8 mouse cellular contexts compared by ENCODE assay signal in the genomic region with DNA sequence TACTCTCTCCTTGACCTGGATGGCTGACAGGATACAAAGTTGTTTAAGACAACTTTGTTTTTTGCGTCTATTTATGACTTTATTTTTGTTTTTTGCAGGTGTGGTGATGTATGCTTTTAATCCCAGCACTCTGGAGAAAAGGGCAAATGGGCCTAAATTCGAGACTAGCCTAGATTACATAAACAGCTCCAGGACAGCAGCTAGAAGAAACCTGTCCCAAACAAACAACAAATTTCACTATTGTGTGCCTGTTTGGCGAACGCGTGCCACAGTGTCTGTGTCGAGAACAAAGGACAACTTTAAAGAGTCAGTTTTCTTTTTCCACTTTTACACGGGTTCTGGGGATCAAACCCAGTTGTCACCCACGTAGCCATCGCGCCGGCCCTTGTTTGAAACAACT. TPM values are rescaled to one million over a fixed set of nuclear protein-coding genes. Genes with fewer than 3 reads are reported as not detected.
A peak's percentile ranks its signal among the peaks of the same experiment; 100 is the strongest.
DNase-seq lines count a peak whose midpoint lies in the region; ATAC-seq and TF ChIP-seq lines count a peak whose summit lies in the region.

No protein-coding gene starts in this region.

- H3K27ac ChIP-seq in cerebellum, adult 2 months (ENCODE audit: insufficient read depth, low read length): peak overlapping the region; percentile 93
- peak overlapping the region; percentile 95 for H3K27ac ChIP-seq in neural tube, embryonic 11.5 days (ENCODE audit: low read depth, low read length)
- H3K27ac ChIP-seq in limb, embryonic 13.5 days: peak overlapping the region; percentile 97
- peak overlapping the region; percentile 88 for H3K27ac ChIP-seq in stomach, embryonic 15.5 days

- peak overlapping the region; percentile 79 for H3K4me3 ChIP-seq in cerebellum, adult 2 months (replicated peaks; ENCODE audit: insufficient read depth, low read depth, low read length)
- peak overlapping the region; percentile 62 for H3K4me3 ChIP-seq in neural tube, embryonic 11.5 days (ENCODE audit: low read depth, low read length)
- peak overlapping the region; percentile 71 for H3K4me3 ChIP-seq in limb, embryonic 13.5 days
- H3K4me3 ChIP-seq in stomach, embryonic 15.5 days (replicated peaks): peak overlapping the region; percentile 96

- WGBS in cerebellum, adult 2 months: 3% methylated on average over 11 of the region's 11 CpGs
- WGBS in neural tube, embryonic 11.5 days: 8% methylated on average over 11 of the region's 11 CpGs
- 5% methylated on average over 11 of the region's 11 CpGs for WGBS in limb, embryonic 13.5 days
- WGBS in stomach, embryonic 15.5 days: 4% methylated on average over 11 of the region's 11 CpGs

- H3K4me2 ChIP-seq in neural tube, embryonic 11.5 days (ENCODE audit: low read depth): peak overlapping the region; percentile 75
- H3K4me2 ChIP-seq in limb, embryonic 13.5 days (replicated peaks): peak overlapping the region; percentile 84
- peak overlapping the region; percentile 70 for H3K4me2 ChIP-seq in stomach, embryonic 15.5 days

- H3K36me3 ChIP-seq in neural tube, embryonic 11.5 days (ENCODE audit: control insufficient read depth, insufficient read depth, low read length): peaks cover 12% of the 10 kb centered on the region
- peaks cover 21% of the 10 kb centered on the region for H3K36me3 ChIP-seq in limb, embryonic 13.5 days
- peaks cover 20% of the 10 kb centered on the region for H3K36me3 ChIP-seq in stomach, embryonic 15.5 days

- DNase-seq in cerebellum, adult 2 months: no peak
- DNase-seq in cerebellum, adult 11 months: no peak
- DNase-seq in neural tube, embryonic 11.5 days (ENCODE audit: low spot score): no peak
- DNase-seq in neural tube, embryonic 10.5 days (ENCODE audit: extremely low spot score, low spot score): no peak
- DNase-seq in urinary bladder, postnatal 25 days (ENCODE audit: low spot score): no peak
- DNase-seq in Muller cell, postnatal 12 days (ENCODE audit: inconsistent ontology term): no peak

- H3K9ac ChIP-seq in neural tube, embryonic 11.5 days (ENCODE audit: low read length): peak overlapping the region; percentile 87
- peak overlapping the region; percentile 83 for H3K9ac ChIP-seq in limb, embryonic 13.5 days
- peak overlapping the region; percentile 35 for H3K9ac ChIP-seq in stomach, embryonic 15.5 days

- TF ChIP-seq CTCF in cerebellum, adult 2 months (IDR thresholded peaks at IDR 0.05; ENCODE audit: borderline replicate concordance, insufficient read depth, low read depth, low read length): no peak

- no peak for ATAC-seq in neural tube, embryonic 11.5 days (ENCODE audit: insufficient read depth, low FRiP score, low TSS enrichment)
- ATAC-seq in limb, embryonic 13.5 days (ENCODE audit: low FRiP score, low read depth): no peak
- ATAC-seq in stomach, embryonic 15.5 days (ENCODE audit: insufficient read depth, low FRiP score, low read depth): no peak

- no peaks in the 10 kb centered on the region for H3K9me3 ChIP-seq in neural tube, embryonic 11.5 days (ENCODE audit: control insufficient read depth, low read length)
- no peaks in the 10 kb centered on the region for H3K9me3 ChIP-seq in limb, embryonic 13.5 days
- H3K9me3 ChIP-seq in stomach, embryonic 15.5 days: no peaks in the 10 kb centered on the region

- H3K4me1 ChIP-seq in cerebellum, adult 2 months (ENCODE audit: control insufficient read depth, insufficient read depth, low read length): no peaks in the 10 kb centered on the region
- H3K4me1 ChIP-seq in neural tube, embryonic 11.5 days (ENCODE audit: control insufficient read depth, insufficient read depth, low read length): peaks cover 2% of the 10 kb centered on the region; the same call in 1 of the 2 replicates
- peaks cover 11% of the 10 kb centered on the region for H3K4me1 ChIP-seq in limb, embryonic 13.5 days
- peaks cover 12% of the 10 kb centered on the region; the same call in 1 of the 2 replicates for H3K4me1 ChIP-seq in stomach, embryonic 15.5 days

- no peak for TF ChIP-seq POLR2A in cerebellum, adult 2 months (IDR thresholded peaks at IDR 0.05; ENCODE audit: borderline replicate concordance, insufficient read depth, low read length)

- no peaks in the 10 kb centered on the region; the same call in 1 of the 2 replicates for H3K27me3 ChIP-seq in cerebellum, adult 2 months (ENCODE audit: control insufficient read depth, insufficient read depth, low read length)
- H3K27me3 ChIP-seq in neural tube, embryonic 11.5 days (ENCODE audit: control insufficient read depth, insufficient read depth, low read length): no peaks in the 10 kb centered on the region
- H3K27me3 ChIP-seq in limb, embryonic 13.5 days: no peaks in the 10 kb centered on the region
- H3K27me3 ChIP-seq in stomach, embryonic 15.5 days (replicated peaks): no peaks in the 10 kb centered on the region

RNA-seq across cellular contexts. Expression of gene Usp4, which starts 0.6 kb away (rescaled TPM):
- polyA plus RNA-seq in cerebellum, adult 2 months (2012; rRNA removed): 97.5 and 104 TPM in 2 replicates
- 141 and 145 TPM in 2 replicates for polyA plus RNA-seq in neural tube, embryonic 11.5 days (2014; fragmentation: Nextera tagmentation; extraction: Ambion mirVana)
- polyA plus RNA-seq in limb, embryonic 13.5 days (2015; fragmentation: Nextera tagmentation; extraction: Ambion mirVana): 115 and 116 TPM in 2 replicates
- polyA plus RNA-seq in stomach, embryonic 15.5 days (2015; fragmentation: Nextera tagmentation; extraction: Ambion mirVana): 85.6 and 92.2 TPM in 2 replicates

RNA-seq across cellular contexts. Expression of gene Gpx1, which starts 8.3 kb away (rescaled TPM):
- polyA plus RNA-seq in cerebellum, adult 2 months (2012; rRNA removed): 247 and 249 TPM in 2 replicates
- polyA plus RNA-seq in neural tube, embryonic 11.5 days (2014; fragmentation: Nextera tagmentation; extraction: Ambion mirVana): 700 and 705 TPM in 2 replicates
- polyA plus RNA-seq in limb, embryonic 13.5 days (2015; fragmentation: Nextera tagmentation; extraction: Ambion mirVana): 633 and 719 TPM in 2 replicates
- polyA plus RNA-seq in stomach, embryonic 15.5 days (2015; fragmentation: Nextera tagmentation; extraction: Ambion mirVana): 998 and 1,171 TPM in 2 replicates

RNA-seq across cellular contexts. Expression of gene Tcta, which starts 41.1 kb away (rescaled TPM):
- 55.2 and 58.9 TPM in 2 replicates for polyA plus RNA-seq in cerebellum, adult 2 months (2012; rRNA removed)
- polyA plus RNA-seq in neural tube, embryonic 11.5 days (2014; fragmentation: Nextera tagmentation; extraction: Ambion mirVana): 30.8 and 31.4 TPM in 2 replicates
- polyA plus RNA-seq in limb, embryonic 13.5 days (2015; fragmentation: Nextera tagmentation; extraction: Ambion mirVana): 30.3 and 35.8 TPM in 2 replicates
- polyA plus RNA-seq in stomach, embryonic 15.5 days (2015; fragmentation: Nextera tagmentation; extraction: Ambion mirVana): 40.0 and 42.1 TPM in 2 replicates

RNA-seq across cellular contexts. Expression of gene Rhoa, which starts 41.1 kb away (rescaled TPM):
- polyA plus RNA-seq in cerebellum, adult 2 months (2012; rRNA removed): 198 and 201 TPM in 2 replicates
- polyA plus RNA-seq in neural tube, embryonic 11.5 days (2014; fragmentation: Nextera tagmentation; extraction: Ambion mirVana): 236 and 274 TPM in 2 replicates
- polyA plus RNA-seq in limb, embryonic 13.5 days (2015; fragmentation: Nextera tagmentation; extraction: Ambion mirVana): 426 and 428 TPM in 2 replicates
- polyA plus RNA-seq in stomach, embryonic 15.5 days (2015; fragmentation: Nextera tagmentation; extraction: Ambion mirVana): 452 and 455 TPM in 2 replicates

RNA-seq across cellular contexts. Expression of gene 1700102P08Rik, which starts 45.6 kb away (rescaled TPM):
- 1.3 and 1.7 TPM in 2 replicates for polyA plus RNA-seq in cerebellum, adult 2 months (2012; rRNA removed)
- polyA plus RNA-seq in neural tube, embryonic 11.5 days (2014; fragmentation: Nextera tagmentation; extraction: Ambion mirVana): 0.84 and 1.3 TPM in 2 replicates
- 0.52 and 0.99 TPM in 2 replicates for polyA plus RNA-seq in limb, embryonic 13.5 days (2015; fragmentation: Nextera tagmentation; extraction: Ambion mirVana)
- polyA plus RNA-seq in stomach, embryonic 15.5 days (2015; fragmentation: Nextera tagmentation; extraction: Ambion mirVana): 0.54 and 0.82 TPM in 2 replicates

Comparison
In these comparisons a context has a peak if more than half of its experiments do, and no peak if none do; other contexts are left out.
1. H3K9ac ChIP-seq: peak in every context shown above with its lines; median percentile 87 in neural tube, embryonic 11.5 days; 83 in limb, embryonic 13.5 days; 35 in stomach, embryonic 15.5 days.